Mouse (Mus musculus): Measurements from ENCODE around the gene Zranb3.

Gene Zranb3

GRCm38 (mm10) chr1:127945696-127946575 lies 156.9 kb downstream of the Zranb3 start:
- no peak for DNase-seq (ENCODE audit: low read depth, low spot score)

GRCm38 (mm10) chr1:127943516-127943915 lies 159.3 kb downstream of the Zranb3 start:
- no peak for DNase-seq (ENCODE audit: low read depth, low spot score)

GRCm38 (mm10) chr1:127942231-127942630 lies 160.6 kb downstream of the Zranb3 start:
- no peak for DNase-seq (ENCODE audit: low read depth, low spot score)

GRCm38 (mm10) chr1:127937277-127937676 lies 165.6 kb downstream of the Zranb3 start:
- peak; percentile 78 for DNase-seq (ENCODE audit: low read depth, low spot score)

- no peak for DNase-seq (ENCODE audit: low read depth, low spot score)
Measured at GRCm38 (mm10) chr1:127934322-127934721, 168.5 kb downstream of the Zranb3 start.

GRCm38 (mm10) chr1:127933405-127933804 lies 169.4 kb downstream of the Zranb3 start:
- no peak for DNase-seq (ENCODE audit: low read depth, low spot score)

- no peak for DNase-seq (ENCODE audit: low read depth, low spot score)
Measured at GRCm38 (mm10) chr1:127915802-127916201, 187.0 kb downstream of the Zranb3 start.

GRCm38 (mm10) chr1:127915316-127915715 lies 187.5 kb downstream of the Zranb3 start:
- no peak for DNase-seq (ENCODE audit: low read depth, low spot score)

GRCm38 (mm10) chr1:127913116-127913515 lies 189.7 kb downstream of the Zranb3 start:
- peak; percentile 13 for DNase-seq (ENCODE audit: low read depth, low spot score)

- DNase-seq (ENCODE audit: low read depth, low spot score) = no peak
Measured at GRCm38 (mm10) chr1:127904774-127905385, 198.0 kb downstream of the Zranb3 start.
